Mouse (Mus musculus) colon, adult 2 months (tissue): ENCODE results near the gene Fam160a2. TPM values are rescaled to one million over a fixed set of nuclear protein-coding genes. Genes with fewer than 3 reads are reported as not detected.

Source experiments
- polyA plus RNA-seq: library from polyadenylated mRNA; depleted of rRNA; stranded (reverse); fragments of >200 nt; gene quantifications from 2 replicates; pipeline ENCODE4 v1.2.3, GENCODE M21; 2012; rRNA removed

Fam160a2 gene
- polyA plus RNA-seq, result 85.6 and 111 TPM in 2 replicates

DNA sequence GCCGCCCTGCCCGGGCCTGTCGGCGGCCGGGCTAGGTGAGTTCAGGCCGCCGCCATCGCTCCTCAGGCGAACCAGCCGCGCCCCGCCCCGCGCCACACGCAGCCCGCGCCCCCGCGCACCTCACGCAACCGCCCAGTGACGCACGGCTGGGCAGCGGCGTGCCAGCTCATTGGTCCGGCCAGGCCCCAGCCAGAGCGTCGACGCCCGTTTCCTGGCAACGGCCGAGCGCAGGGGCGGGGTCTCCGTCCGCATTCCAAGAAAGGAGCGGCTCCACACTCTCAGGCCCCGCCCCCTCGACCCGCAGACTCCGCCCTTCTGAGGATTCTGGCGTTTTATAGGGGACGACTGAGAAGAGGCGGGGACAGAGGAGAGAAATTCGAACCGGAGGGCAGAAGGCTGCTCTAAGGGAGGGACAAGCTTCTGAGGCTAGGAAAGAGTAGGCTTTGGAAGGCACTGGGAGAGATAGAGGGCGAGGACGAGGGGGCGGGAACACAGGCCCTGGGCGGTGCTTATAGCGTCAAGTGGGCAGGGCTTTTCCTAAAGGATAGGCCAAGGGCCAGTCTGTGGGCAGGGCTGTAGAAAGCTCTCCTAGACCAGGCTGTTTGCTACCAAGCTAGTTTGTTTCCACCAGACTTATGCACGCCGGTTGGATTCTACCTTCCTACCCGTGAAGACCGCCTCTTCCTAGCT lies at the start of gene Fam160a2:
Gene Fam160a2, minus strand, starts transcription at position 120 of the 690 bp plus-strand sequence.

DNA sequence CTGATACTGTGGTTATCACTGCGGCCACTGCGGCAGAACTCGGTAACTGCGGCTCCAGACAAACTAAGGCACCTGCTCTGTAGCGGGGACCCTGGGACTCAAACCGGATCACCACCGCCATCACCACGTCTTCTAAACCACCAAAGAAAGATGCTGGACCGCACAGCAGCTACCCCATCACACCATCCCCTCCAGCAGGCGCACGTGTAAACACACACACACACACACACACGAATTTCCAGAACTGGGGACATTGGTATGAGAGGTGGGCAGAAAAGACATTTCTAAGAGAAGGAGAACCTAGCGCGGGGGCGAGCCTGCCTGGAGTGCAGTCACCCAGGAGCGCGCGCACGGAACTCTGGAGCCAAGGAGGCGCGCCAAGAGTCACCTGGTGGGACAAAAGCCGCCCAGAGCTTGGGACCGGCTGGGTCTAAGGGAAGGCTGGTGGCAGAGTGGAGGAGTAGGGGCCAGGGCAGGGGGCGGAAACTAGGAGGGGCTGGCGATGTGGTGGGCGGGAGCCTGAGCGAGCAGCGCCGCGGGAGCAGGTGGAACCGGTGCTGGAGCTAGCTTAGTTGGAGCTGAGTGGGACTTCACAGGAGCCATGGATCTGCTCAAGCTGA lies 25.7 kb upstream of the Fam160a2 start, which contains the start of gene Cckbr:
Gene Cckbr, plus strand, starts transcription at position 308 of the 620 bp plus-strand sequence.

DNA sequence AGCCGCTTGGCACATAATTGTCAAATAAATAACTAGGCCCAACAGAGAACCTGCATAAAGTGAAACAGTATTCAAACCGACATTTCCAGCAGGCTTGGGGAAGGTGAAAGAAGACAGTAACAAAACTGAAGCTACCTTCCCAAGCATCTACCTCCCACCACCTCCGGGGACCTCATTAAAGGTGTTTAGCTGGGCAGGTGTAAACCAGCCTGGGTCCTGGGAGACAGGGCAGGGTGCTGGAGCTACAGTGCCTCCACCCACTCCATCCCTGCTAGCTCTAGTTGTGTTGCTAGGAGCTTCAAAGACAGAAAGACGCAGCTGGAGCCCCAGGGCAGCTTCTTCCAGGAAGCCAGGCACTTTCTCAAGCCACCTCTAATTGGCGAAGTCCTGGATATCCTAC lies 4.4 kb upstream of the Fam160a2 start, which contains the start of gene Cnga4:
Gene Cnga4, plus strand, starts transcription at position 301 of the 400 bp plus-strand sequence.

DNA sequence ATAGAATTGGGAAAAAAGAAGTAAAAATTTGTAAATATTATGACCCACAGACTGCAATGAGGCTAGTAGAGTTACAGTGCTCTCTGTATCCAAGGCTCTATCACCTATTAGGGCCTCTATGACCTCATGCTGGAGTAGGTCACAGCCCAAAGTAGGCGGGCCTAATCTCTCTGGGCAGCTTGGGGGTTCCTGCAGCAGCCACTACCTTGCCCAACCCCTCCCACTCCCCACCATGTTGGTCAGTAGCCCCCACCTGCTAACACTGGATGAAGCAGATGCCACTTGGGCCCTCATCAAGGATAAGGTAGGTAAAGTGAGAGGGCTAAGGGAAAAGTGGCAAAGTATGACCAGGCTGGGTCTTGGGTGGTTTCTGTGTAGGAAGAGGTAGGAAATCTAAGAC lies 25.0 kb downstream of the Fam160a2 start, which contains the start of gene Gm5901:
Gene Gm5901, plus strand, starts transcription at position 173 of the 400 bp plus-strand sequence.

DNA sequence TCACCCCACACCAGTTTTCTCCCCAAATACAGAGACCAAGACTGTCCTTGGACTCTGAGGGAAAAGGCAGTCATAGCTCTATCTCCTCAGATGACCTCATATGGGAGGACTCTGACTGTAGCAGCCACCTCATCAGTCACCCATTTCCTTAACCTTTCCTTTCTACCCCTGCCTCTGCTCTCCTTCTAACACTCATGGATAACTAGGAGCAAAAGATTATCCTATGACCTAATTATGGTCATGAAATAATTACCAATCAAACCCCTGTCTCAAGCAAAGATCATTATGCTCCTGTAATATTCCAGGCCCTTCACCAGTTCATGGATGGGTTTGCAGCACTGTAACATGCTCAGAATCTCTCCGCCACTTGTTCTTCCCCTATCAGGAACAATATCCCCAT lies 31.9 kb downstream of the Fam160a2 start, which contains the start of gene Olfr692:
Gene Olfr692, plus strand, starts transcription at position 301 of the 400 bp plus-strand sequence.

DNA sequence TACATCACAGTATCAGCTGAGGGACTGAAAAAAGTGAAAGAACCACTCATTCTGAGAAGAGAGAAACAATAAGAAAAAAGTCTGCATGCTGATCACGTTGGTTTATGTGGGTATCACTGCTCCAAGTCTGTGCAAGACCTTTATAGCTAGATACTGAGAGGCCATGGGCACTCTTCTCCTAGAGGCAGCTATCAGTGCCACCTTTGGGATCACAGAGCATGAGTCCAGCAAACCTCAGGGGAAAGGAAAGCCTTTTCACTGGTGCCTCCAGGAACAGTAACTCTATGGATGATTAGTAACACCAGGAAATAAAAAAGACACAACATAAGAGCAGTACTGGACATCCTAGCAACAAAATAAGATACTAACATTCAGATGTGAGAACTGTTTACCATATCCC lies 57.7 kb downstream of the Fam160a2 start, which contains the start of gene Olfr691:
Gene Olfr691, minus strand, starts transcription at position 101 of the 400 bp plus-strand sequence.

DNA sequence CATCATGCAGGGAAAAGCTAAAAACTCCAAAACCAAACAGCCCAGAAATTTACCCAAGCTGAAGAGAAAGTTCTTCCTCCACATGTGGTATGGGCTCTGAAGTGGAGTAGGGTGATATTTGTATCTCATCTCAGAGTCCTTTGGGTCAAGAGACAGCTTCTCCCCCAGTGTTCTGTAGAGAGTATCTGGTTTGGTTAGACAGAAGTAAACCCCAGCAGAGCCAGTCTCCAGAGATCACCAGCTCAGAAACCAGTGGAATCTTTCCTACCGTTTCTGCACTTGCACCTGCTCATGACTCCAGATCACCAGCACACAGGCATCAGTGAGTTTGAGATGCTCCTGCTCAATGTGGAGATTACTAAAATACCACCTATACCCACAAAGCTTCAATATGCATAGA lies 65.8 kb downstream of the Fam160a2 start, which contains the start of gene Olfr690:
Gene Olfr690, minus strand, starts transcription at position 101 of the 400 bp plus-strand sequence.

Other genes with a start within 250 kb of the Fam160a2 start
- not detected in 2 replicates for gene Olfr684, start 236.4 kb downstream of the Fam160a2 start, polyA plus RNA-seq
- not detected in 2 replicates for gene Olfr685, start 214.0 kb downstream of the Fam160a2 start, polyA plus RNA-seq
- not detected in 2 replicates for gene Olfr686, start 192.6 kb downstream of the Fam160a2 start, polyA plus RNA-seq
- not detected in 2 replicates for gene Olfr688, start 112.0 kb downstream of the Fam160a2 start, polyA plus RNA-seq
- gene Olfr689, start 88.9 kb downstream of the Fam160a2 start, polyA plus RNA-seq, result not detected in 2 replicates
- gene Olfr690, start 66.0 kb downstream of the Fam160a2 start, polyA plus RNA-seq, result not detected in 2 replicates
- not detected in 2 replicates for gene Olfr691, start 57.8 kb downstream of the Fam160a2 start, polyA plus RNA-seq
- not detected in 2 replicates for gene Olfr692, start 31.8 kb downstream of the Fam160a2 start, polyA plus RNA-seq
- gene Gm5901, start 25.0 kb downstream of the Fam160a2 start, polyA plus RNA-seq, result 0.13 TPM in 1 of 2 replicates, not detected in the other
- gene Cnga4, start 4.5 kb upstream of the Fam160a2 start, polyA plus RNA-seq, result 0.21 and 0.43 TPM in 2 replicates
- gene Cckbr, start 25.7 kb upstream of the Fam160a2 start, polyA plus RNA-seq, result 0.14 TPM in 2 replicates
- gene Cavin3, start 82.2 kb upstream of the Fam160a2 start, polyA plus RNA-seq, result 125 and 141 TPM in 2 replicates
- 39.8 and 40.7 TPM in 2 replicates for gene Smpd1, start 154.3 kb upstream of the Fam160a2 start, polyA plus RNA-seq
- 37.5 and 52.7 TPM in 2 replicates for gene Apbb1, start 181.6 kb upstream of the Fam160a2 start, polyA plus RNA-seq
- 0.28 TPM in 2 replicates for gene Hpx, start 200.1 kb upstream of the Fam160a2 start, polyA plus RNA-seq
- gene Trim3, start 233.5 kb upstream of the Fam160a2 start, polyA plus RNA-seq, result 51.4 and 51.6 TPM in 2 replicates
- 110 and 132 TPM in 2 replicates for gene Timm10b, start 240.0 kb upstream of the Fam160a2 start, polyA plus RNA-seq
- gene Arfip2, start 240.4 kb upstream of the Fam160a2 start, polyA plus RNA-seq, result 91.2 and 95.5 TPM in 2 replicates
- 277 and 469 TPM in 2 replicates for gene Gm45799, start 240.5 kb upstream of the Fam160a2 start, polyA plus RNA-seq